In genomic region chr8:94268359-94268890, GRCm38 (mm10) we compare ENCODE assay signal across 13 mouse cellular contexts. TPM values are rescaled to one million over a fixed set of nuclear protein-coding genes. Genes with fewer than 3 reads are reported as not detected.
A peak's percentile ranks its signal among the peaks of the same experiment; 100 is the strongest.
DNase-seq lines count a peak whose midpoint lies in the region; ATAC-seq and TF ChIP-seq lines count a peak whose summit lies in the region.
"Had no signal": no experiment of that assay in that cellular context is flagged by ENCODE, and none has a peak within 500 bp of the region (broad histone marks: within the 10 kb centered on the region; RNA-seq: fewer than 3 reads in every experiment).

No protein-coding gene starts in this region.

- no peak overlapping the region for H3K4me2 ChIP-seq in hindbrain, embryonic 11.5 days (replicated peaks; ENCODE audit: low read depth, low read length)
- H3K4me2 ChIP-seq in forebrain, postnatal 0 days (ENCODE audit: low read depth) = peak overlapping the region; percentile 48
- peak overlapping the region; percentile 48 for H3K4me2 ChIP-seq in midbrain, embryonic 15.5 days

- H3K4me3 ChIP-seq in hindbrain, embryonic 10.5 days = no peak overlapping the region
- H3K4me3 ChIP-seq in hindbrain, embryonic 11.5 days (ENCODE audit: low read depth, low read length) = no peak overlapping the region
- H3K4me3 ChIP-seq in forebrain, postnatal 0 days (ENCODE audit: low read depth, low read length) = peak overlapping the region; percentile 33
- peak overlapping the region; percentile 37 for H3K4me3 ChIP-seq in midbrain, embryonic 15.5 days
- H3K4me3 ChIP-seq: heart, adult 2 months; lung, embryonic 15.5 days had no signal

- no peaks in the 10 kb centered on the region for H3K36me3 ChIP-seq in hindbrain, embryonic 10.5 days
- H3K36me3 ChIP-seq in hindbrain, embryonic 11.5 days (ENCODE audit: control insufficient read depth, insufficient read depth, low read length) = no peaks in the 10 kb centered on the region
- no peaks in the 10 kb centered on the region for H3K36me3 ChIP-seq in forebrain, postnatal 0 days (ENCODE audit: insufficient read depth)
- no peaks in the 10 kb centered on the region for H3K36me3 ChIP-seq in midbrain, embryonic 15.5 days (replicated peaks)
- H3K36me3 ChIP-seq: lung, embryonic 15.5 days had no signal

- no peaks in the 10 kb centered on the region for H3K27me3 ChIP-seq in hindbrain, embryonic 10.5 days (ENCODE audit: insufficient read depth, poor library complexity, severe bottlenecking)
- H3K27me3 ChIP-seq in hindbrain, embryonic 11.5 days (ENCODE audit: control insufficient read depth, insufficient read depth, low read length) = no peaks in the 10 kb centered on the region
- no peaks in the 10 kb centered on the region for H3K27me3 ChIP-seq in forebrain, postnatal 0 days (ENCODE audit: insufficient read depth, low read length)
- H3K27me3 ChIP-seq in midbrain, embryonic 15.5 days (replicated peaks) = no peaks in the 10 kb centered on the region
- H3K27me3 ChIP-seq: lung, embryonic 15.5 days had no signal

- TF ChIP-seq CTCF in brain, embryonic 14.5 days (IDR thresholded peaks at IDR 0.05; ENCODE audit: borderline replicate concordance, extremely low read depth, insufficient read depth, insufficient read length) = no peak
- no peak for TF ChIP-seq CTCF in forebrain, postnatal 0 days (IDR thresholded peaks at IDR 0.05; ENCODE audit: low read depth)

- peaks cover 19% of the 10 kb centered on the region for H3K4me1 ChIP-seq in hindbrain, embryonic 10.5 days (replicated peaks)
- H3K4me1 ChIP-seq in hindbrain, embryonic 11.5 days (replicated peaks; ENCODE audit: control insufficient read depth, insufficient read depth, low read length) = no peaks in the 10 kb centered on the region
- peaks cover 9% of the 10 kb centered on the region for H3K4me1 ChIP-seq in forebrain, postnatal 0 days (ENCODE audit: insufficient read depth)
- H3K4me1 ChIP-seq in midbrain, embryonic 15.5 days = peaks cover 49% of the 10 kb centered on the region

- H3K27ac ChIP-seq in hindbrain, embryonic 10.5 days = 0 out of 2 replicates have a peak overlapping the region, but pooled peaks have one; percentile 8
- no peak overlapping the region for H3K27ac ChIP-seq in hindbrain, embryonic 11.5 days (ENCODE audit: low read depth, low read length)
- peak overlapping the region; percentile 37 for H3K27ac ChIP-seq in forebrain, postnatal 0 days (ENCODE audit: low read depth, low read length)
- peak overlapping the region; percentile 68 for H3K27ac ChIP-seq in midbrain, embryonic 15.5 days
- H3K27ac ChIP-seq: heart, adult 2 months had no signal

- no peak for TF ChIP-seq POLR2A in brain, embryonic 14.5 days (IDR thresholded peaks at IDR 0.05; ENCODE audit: borderline replicate concordance, extremely low read depth, insufficient read depth, insufficient read length, poor library complexity, severe bottlenecking)

- ATAC-seq in hindbrain, embryonic 11.5 days (ENCODE audit: low FRiP score) = no peak
- ATAC-seq in forebrain, postnatal 0 days = no peak
- ATAC-seq in midbrain, embryonic 15.5 days (replicated peaks) = no peak
- ATAC-seq in megakaryocyte, adult 5-6 weeks (ENCODE audit: poor library complexity, severe bottlenecking) = no peak

- DNase-seq in hindbrain, embryonic 10.5 days (ENCODE audit: low spot score) = no peak
- no peak for DNase-seq in hindbrain, embryonic 11.5 days (ENCODE audit: low spot score)
- peak; percentile 27 for DNase-seq in brain, embryonic 14.5 days (ENCODE audit: low read depth)
- DNase-seq in forebrain, postnatal 0 days = peak; percentile 30
- no peak for DNase-seq in urinary bladder, postnatal 14 days (ENCODE audit: low spot score)
- DNase-seq in kidney, postnatal 4 days = no peak
- DNase-seq: cerebellum, adult 18-20 months; heart, adult 2 months; kidney, adult 18-20 months; liver had no signal

- no peaks in the 10 kb centered on the region for H3K9me3 ChIP-seq in hindbrain, embryonic 10.5 days
- no peaks in the 10 kb centered on the region for H3K9me3 ChIP-seq in hindbrain, embryonic 11.5 days (ENCODE audit: control insufficient read depth, low read length)
- H3K9me3 ChIP-seq in forebrain, postnatal 0 days (ENCODE audit: low read length) = no peaks in the 10 kb centered on the region
- H3K9me3 ChIP-seq in midbrain, embryonic 15.5 days = no peaks in the 10 kb centered on the region
- H3K9me3 ChIP-seq: lung, embryonic 15.5 days had no signal

- 76% methylated on average over 3 of the region's 3 CpGs for WGBS in hindbrain, embryonic 10.5 days
- WGBS in hindbrain, embryonic 11.5 days = 75% methylated on average over 3 of the region's 3 CpGs
- 54% methylated on average over 3 of the region's 3 CpGs for WGBS in forebrain, postnatal 0 days
- 59% methylated on average over 3 of the region's 3 CpGs for WGBS in midbrain, embryonic 15.5 days

- H3K9ac ChIP-seq in hindbrain, embryonic 11.5 days (ENCODE audit: low read depth, low read length) = no peak overlapping the region
- H3K9ac ChIP-seq in forebrain, postnatal 0 days = peak overlapping the region; percentile 52
- peak overlapping the region; percentile 33; the same call in 1 of the 2 replicates for H3K9ac ChIP-seq in midbrain, embryonic 15.5 days
- H3K9ac ChIP-seq: lung, embryonic 15.5 days had no signal

RNA-seq across cellular contexts. Expression of gene Nup93, which starts 54.1 kb away (rescaled TPM):
- 114 and 134 TPM in 2 replicates for polyA plus RNA-seq in hindbrain, embryonic 10.5 days (2016; fragmentation: Nextera tagmentation; extraction: Ambion mirVana)
- 95.1 and 112 TPM in 2 replicates for polyA plus RNA-seq in hindbrain, embryonic 11.5 days (2014; fragmentation: Nextera tagmentation; extraction: Ambion mirVana)
- polyA plus RNA-seq in brain, embryonic 14.5 days (2012; rRNA removed) = 54.7 and 61.0 TPM in 2 replicates
- 43.7 and 44.5 TPM in 2 replicates for total RNA-seq in forebrain, postnatal 0 days (2014; rRNA removed)
- 31.4 and 36.7 TPM in 2 replicates for polyA plus RNA-seq in forebrain, postnatal 0 days (2015; fragmentation: Nextera tagmentation; extraction: Ambion mirVana)
- 61.1 and 63.4 TPM in 2 replicates for polyA plus RNA-seq in midbrain, embryonic 15.5 days (2015; fragmentation: Nextera tagmentation; extraction: Ambion mirVana)
- 15.8 and 17.7 TPM in 2 replicates for total RNA-seq in megakaryocyte, adult 5-6 weeks (2015)
- total RNA-seq in megakaryocyte, adult 5-6 weeks (2017) = 22.9 and 24.1 TPM in 2 replicates

Comparison
In these comparisons a context has a peak if more than half of its experiments do, and no peak if none do; other contexts are left out.
1. DNase-seq: peak in brain, embryonic 14.5 days (single experiment) and forebrain, postnatal 0 days (single experiment); none in hindbrain, embryonic 10.5 days (single experiment), hindbrain, embryonic 11.5 days (single experiment), urinary bladder, postnatal 14 days (single experiment) and kidney, postnatal 4 days (0 of 2).
2. H3K4me3 ChIP-seq: peak in forebrain, postnatal 0 days (single experiment) and midbrain, embryonic 15.5 days (single experiment); none in hindbrain, embryonic 10.5 days (single experiment) and hindbrain, embryonic 11.5 days (single experiment).